Mouse (Mus musculus) forebrain, embryonic 16.5 days (tissue): ENCODE results near the gene Dst. TPM values are rescaled to one million over a fixed set of nuclear protein-coding genes. Genes with fewer than 3 reads are reported as not detected.

Experiments used
- microRNA-seq: library from miRNA; unstranded; fragments of <30 nt; microRNA quantifications from one replicate; pipeline ENCODE4, GENCODE M21; 2017
- polyA plus RNA-seq: library from polyadenylated mRNA; unstranded; fragments of >200 nt; fragmentation: Nextera tagmentation; extraction: Ambion mirVana; gene quantifications from 2 replicates; pipeline ENCODE4 v1.2.1, GENCODE M21; 2015

Gene Dst
- polyA plus RNA-seq, 1 experiment from 2014 or later, result 41.2 TPM

Small RNA genes within 50 kb of the gene (microRNA-seq; reads per million reads assigned to microRNA genes)
- gene Mir6896, result 0.83 reads per million

Other genes starting within 250 kb of the Dst start
- gene Prim2, start 238.4 kb upstream of the Dst start, polyA plus RNA-seq, result 33.5 and 36.9 TPM in 2 replicates
- 38.0 and 40.0 TPM in 2 replicates for gene Rab23, start 188.3 kb upstream of the Dst start, polyA plus RNA-seq
- gene Bag2, start 150.4 kb upstream of the Dst start, polyA plus RNA-seq, result 25.9 and 27.7 TPM in 2 replicates
- gene Zfp451, start 93.6 kb upstream of the Dst start, polyA plus RNA-seq, result 50.9 and 56.8 TPM in 2 replicates
- gene Bend6, start 409 bp upstream of the Dst start, polyA plus RNA-seq, result 58.6 and 61.5 TPM in 2 replicates